Mouse (Mus musculus): ENCODE measurements around the gene Odam.

The Odam gene

GRCm38 (mm10) chr5:87884729-87885128 is at the start of gene Odam:
Gene Odam, plus strand, starts transcription at chr5:87885029.
- DNase-seq (ENCODE audit: low read depth, low spot score): no peak

- DNase-seq (ENCODE audit: low read depth, low spot score): no peak
Observed at GRCm38 (mm10) chr5:87855136-87855716, 29.6 kb upstream of the Odam start.

GRCm38 (mm10) chr5:87870084-87870483 is 14.7 kb upstream of the Odam start:
- no peak for DNase-seq (ENCODE audit: low read depth, low spot score)

- DNase-seq (ENCODE audit: low read depth, low spot score): no peak
Observed at GRCm38 (mm10) chr5:87871423-87871822, 13.4 kb upstream of the Odam start.

- no peak for DNase-seq (ENCODE audit: low read depth, low spot score)
Observed at GRCm38 (mm10) chr5:87925372-87925771, 40.5 kb downstream of the Odam start, which contains the start of gene Csn3. Gene Csn3, plus strand, starts transcription at chr5:87925579.

- no peak for DNase-seq (ENCODE audit: low read depth, low spot score)
Observed at GRCm38 (mm10) chr5:87931603-87932002, 46.8 kb downstream of the Odam start.

- no peak for DNase-seq (ENCODE audit: low read depth, low spot score)
Observed at GRCm38 (mm10) chr5:87940752-87941151, 55.9 kb downstream of the Odam start.

- no peak for DNase-seq (ENCODE audit: low read depth, low spot score)
Observed at GRCm38 (mm10) chr5:87942515-87942914, 57.7 kb downstream of the Odam start.

Data from skeletal muscle tissue, adult 2 months (tissue).